Mouse (Mus musculus): ENCODE results near the gene Enthd1.

The Enthd1 gene

DNA sequence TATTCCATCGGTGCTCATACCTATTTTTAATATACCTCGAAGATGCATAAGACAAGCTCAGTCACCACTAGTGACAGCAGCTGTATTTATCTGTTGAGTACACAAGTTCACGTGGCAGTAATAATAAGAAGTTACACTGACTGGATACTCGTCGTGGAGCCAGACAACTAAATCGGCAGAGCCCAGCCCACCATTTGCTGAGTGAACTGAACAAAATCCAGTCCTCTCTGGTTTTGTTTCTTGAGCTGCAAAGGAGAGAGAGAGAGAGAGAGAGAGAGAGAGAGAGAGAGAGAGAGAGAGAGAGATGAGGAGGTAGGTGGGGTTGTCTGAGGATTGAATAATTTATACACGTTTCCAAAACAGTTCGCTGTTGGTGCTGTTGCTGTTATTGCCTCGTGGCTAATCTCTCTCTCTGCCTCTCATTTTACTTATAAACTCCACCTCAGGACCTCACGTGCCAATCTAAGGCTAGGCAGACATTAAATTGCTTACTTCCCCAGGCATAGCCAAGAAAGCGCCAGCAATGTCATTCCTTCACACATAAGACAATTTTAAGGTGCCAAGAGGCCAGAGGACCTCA, 11.5 kb upstream of the Enthd1 start:
- in situ Hi-C loops (cut with MboI; ENCODE audit: low pct_unique_long_range_greater_than_20kb in 1 of 2, low sequenced_read_pairs in 2 of 2, unreplicated experiment in 1 of 2): no loop called here

GRCm38 (mm10) chr15:80575817-80576370, 10.9 kb upstream of the Enthd1 start:
- in situ Hi-C loops (cut with MboI; ENCODE audit: low pct_unique_long_range_greater_than_20kb in 1 of 2, low sequenced_read_pairs in 2 of 2, unreplicated experiment in 1 of 2): no loop called here

- in situ Hi-C loops (cut with MboI; ENCODE audit: low pct_unique_long_range_greater_than_20kb in 1 of 2, low sequenced_read_pairs in 2 of 2, unreplicated experiment in 1 of 2): no loop called here
Observed at GRCm38 (mm10) chr15:80574211-80575040, 9.5 kb upstream of the Enthd1 start.

DNA sequence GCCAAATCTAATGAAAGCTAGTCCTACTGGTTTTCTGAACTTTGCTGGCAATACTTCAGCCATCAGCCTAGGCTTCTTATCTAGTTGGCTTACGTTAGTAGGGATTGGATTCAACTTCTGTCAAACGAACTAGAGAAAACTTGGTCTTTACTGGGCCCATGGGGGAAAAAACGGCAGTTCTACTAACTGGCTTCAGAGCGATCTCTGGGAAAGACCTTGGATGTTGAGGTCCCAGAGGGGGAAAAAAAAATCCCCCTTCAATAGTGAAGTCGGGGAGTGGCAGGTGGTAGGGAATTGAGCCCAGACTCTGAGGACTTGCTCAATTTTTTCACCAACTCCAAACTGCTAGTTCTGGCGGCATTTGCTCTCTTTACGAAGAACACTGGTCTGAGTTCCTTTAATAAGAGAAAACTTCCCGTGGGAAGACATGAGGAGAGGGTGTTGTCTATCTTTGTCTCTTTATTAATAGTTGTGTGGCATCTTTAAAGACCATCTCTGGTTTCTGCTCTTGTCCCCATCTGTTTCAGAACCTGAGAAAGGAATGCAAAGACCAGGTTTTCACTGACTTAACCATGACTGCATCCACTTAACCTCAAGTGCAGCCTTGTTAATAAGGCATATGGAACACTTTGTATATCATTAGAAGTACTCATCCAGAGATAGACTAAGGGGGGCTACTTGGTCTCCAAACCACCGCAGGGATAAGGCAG, 8.0 kb upstream of the Enthd1 start:
- in situ Hi-C loops (cut with MboI; ENCODE audit: low pct_unique_long_range_greater_than_20kb in 1 of 2, low sequenced_read_pairs in 2 of 2, unreplicated experiment in 1 of 2): no loop called here

DNA sequence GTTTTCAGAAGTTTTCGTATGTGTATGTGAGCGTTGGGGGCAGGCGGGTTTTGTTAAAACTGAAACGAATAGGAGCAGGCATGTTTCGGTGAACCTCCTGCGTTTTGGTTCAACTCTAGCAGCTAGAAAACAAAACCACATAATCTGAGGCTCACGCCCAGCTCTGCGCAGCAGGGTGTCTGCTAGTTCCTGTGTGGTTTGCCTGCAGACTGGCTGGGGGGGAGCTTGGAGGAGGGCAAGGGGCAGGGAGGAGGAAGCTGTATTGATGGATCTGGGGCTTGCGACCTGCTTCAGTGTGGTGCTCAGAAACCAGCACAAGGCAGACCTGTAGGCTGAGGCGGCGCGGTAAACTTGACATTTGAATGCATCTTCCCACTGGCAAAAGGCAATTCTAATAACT, 7.3 kb upstream of the Enthd1 start, which contains the start of gene Grap2:
TSS of gene Grap2 (plus strand) at position 304 of the 400 bp plus-strand sequence.
- in situ Hi-C loops (cut with MboI; ENCODE audit: low pct_unique_long_range_greater_than_20kb in 1 of 2, low sequenced_read_pairs in 2 of 2, unreplicated experiment in 1 of 2): no loop called here

DNA sequence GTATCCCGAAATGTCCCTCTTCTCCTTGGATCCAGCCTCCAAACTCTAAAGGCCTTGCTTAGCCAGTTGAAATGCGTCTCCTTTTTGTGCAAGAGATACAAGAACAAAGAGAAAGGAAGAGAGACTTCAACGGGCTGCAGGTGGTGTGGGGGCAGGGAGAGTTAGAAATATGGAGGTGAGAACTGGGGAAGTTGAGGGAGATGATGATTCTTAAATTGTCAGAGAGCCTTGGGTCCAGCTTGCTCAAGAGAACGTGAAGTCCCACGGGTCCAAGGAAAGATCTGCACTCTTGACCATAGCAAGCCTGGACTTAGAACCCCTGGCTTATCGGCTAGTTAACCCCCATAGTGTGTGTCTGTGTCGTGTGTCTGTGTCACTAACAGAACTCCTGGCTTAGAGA, 6.7 kb upstream of the Enthd1 start:
- in situ Hi-C loops (cut with MboI; ENCODE audit: low pct_unique_long_range_greater_than_20kb in 1 of 2, low sequenced_read_pairs in 2 of 2, unreplicated experiment in 1 of 2): no loop called here

GRCm38 (mm10) chr15:80570226-80570625, 5.3 kb upstream of the Enthd1 start:
- in situ Hi-C loops (cut with MboI; ENCODE audit: low pct_unique_long_range_greater_than_20kb in 1 of 2, low sequenced_read_pairs in 2 of 2, unreplicated experiment in 1 of 2): no loop called here

DNA sequence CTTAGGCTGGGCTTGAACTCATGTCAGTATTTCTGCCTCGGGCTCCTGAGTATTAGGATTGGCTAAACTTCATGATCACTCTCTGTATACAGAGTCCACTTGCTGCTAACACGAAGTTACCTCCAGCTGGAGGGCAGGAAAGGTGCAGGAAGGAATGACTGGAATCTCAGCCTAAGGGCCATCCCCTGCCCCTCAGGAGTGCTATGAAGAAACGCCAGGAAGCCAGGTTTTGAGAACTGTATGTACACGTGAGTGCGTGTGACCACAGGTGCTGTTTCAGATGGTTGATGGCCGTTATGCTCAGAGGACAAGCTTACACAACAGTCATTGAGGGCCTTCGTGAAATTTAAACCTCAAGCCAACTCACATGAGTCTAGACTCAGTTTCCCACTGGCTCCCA, 4.2 kb upstream of the Enthd1 start:
- in situ Hi-C loops (cut with MboI; ENCODE audit: low pct_unique_long_range_greater_than_20kb in 1 of 2, low sequenced_read_pairs in 2 of 2, unreplicated experiment in 1 of 2): no loop called here

DNA sequence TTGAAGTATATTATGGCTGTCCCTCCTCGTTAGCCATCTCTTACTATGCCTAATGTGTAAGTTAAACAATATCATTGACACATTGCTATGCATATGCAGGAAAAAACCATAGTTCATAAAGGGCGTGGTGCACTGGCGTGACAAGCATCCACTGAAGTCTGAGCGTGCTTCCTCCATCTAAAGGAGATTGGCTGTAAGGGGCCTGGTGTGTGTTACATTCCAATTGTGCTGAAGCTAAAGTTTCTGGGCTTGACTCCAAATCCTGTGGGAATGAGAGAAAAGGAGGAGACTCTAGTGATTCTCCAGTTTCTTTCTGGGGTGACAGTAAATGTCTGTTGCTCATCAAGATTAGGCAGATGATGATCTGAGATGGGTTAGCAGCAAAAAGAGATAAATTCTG, 2.8 kb upstream of the Enthd1 start:
- in situ Hi-C loops (cut with MboI; ENCODE audit: low pct_unique_long_range_greater_than_20kb in 1 of 2, low sequenced_read_pairs in 2 of 2, unreplicated experiment in 1 of 2): no loop called here

GRCm38 (mm10) chr15:80567139-80567538, 2.2 kb upstream of the Enthd1 start:
- in situ Hi-C loops (cut with MboI; ENCODE audit: low pct_unique_long_range_greater_than_20kb in 1 of 2, low sequenced_read_pairs in 2 of 2, unreplicated experiment in 1 of 2): no loop called here

DNA sequence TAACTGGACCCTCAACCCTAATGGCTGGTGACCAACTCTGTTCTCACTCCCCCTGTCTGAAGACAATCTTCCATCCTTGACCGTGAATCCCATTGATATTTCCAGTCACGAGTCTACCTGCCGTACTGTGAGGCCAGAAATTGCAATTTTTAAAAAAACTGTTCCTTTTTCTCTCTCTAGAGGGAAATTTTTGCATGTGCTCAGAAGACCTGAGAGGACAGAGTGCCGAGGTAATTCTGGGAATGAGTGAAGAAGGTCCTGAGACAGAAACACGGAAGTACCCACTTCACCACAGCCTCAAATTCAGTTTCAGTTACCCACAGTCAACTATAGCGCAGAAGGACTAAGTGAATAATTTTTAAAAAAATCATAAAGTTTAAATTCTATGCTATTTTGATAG, 1.7 kb upstream of the Enthd1 start:
- in situ Hi-C loops (cut with MboI; ENCODE audit: low pct_unique_long_range_greater_than_20kb in 1 of 2, low sequenced_read_pairs in 2 of 2, unreplicated experiment in 1 of 2): no loop called here

DNA sequence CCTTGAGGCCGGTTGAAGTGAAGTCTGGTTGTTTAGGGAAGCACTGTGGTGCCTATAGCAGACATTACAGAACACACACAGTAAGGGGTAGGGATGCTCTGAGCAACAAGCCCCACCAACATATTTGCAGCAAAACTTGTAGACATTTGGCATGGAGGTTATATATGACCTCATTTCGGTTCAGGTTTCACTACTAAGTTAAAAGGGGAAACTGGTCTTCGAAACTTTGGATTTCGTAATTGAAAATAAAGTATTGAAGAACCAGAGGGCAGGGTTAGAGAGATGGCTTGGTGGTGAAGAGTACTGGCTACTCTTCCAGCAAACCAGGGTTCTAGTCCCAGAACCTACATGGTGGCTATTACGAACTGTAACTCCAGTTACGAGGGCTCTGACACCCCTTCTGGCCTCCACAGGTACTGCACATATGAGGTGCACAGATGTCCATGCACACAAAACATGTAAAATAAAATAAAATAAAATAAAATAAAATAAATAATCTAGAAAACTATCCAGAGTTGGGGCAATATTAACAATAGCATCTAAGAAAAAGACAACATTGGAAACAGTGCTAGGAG, 1.2 kb downstream of the Enthd1 start:
- in situ Hi-C loops (cut with MboI; ENCODE audit: low pct_unique_long_range_greater_than_20kb in 1 of 2, low sequenced_read_pairs in 2 of 2, unreplicated experiment in 1 of 2): no loop called here

GRCm38 (mm10) chr15:80562446-80562845, 2.5 kb downstream of the Enthd1 start:
- in situ Hi-C loops (cut with MboI; ENCODE audit: low pct_unique_long_range_greater_than_20kb in 1 of 2, low sequenced_read_pairs in 2 of 2, unreplicated experiment in 1 of 2): no loop called here

DNA sequence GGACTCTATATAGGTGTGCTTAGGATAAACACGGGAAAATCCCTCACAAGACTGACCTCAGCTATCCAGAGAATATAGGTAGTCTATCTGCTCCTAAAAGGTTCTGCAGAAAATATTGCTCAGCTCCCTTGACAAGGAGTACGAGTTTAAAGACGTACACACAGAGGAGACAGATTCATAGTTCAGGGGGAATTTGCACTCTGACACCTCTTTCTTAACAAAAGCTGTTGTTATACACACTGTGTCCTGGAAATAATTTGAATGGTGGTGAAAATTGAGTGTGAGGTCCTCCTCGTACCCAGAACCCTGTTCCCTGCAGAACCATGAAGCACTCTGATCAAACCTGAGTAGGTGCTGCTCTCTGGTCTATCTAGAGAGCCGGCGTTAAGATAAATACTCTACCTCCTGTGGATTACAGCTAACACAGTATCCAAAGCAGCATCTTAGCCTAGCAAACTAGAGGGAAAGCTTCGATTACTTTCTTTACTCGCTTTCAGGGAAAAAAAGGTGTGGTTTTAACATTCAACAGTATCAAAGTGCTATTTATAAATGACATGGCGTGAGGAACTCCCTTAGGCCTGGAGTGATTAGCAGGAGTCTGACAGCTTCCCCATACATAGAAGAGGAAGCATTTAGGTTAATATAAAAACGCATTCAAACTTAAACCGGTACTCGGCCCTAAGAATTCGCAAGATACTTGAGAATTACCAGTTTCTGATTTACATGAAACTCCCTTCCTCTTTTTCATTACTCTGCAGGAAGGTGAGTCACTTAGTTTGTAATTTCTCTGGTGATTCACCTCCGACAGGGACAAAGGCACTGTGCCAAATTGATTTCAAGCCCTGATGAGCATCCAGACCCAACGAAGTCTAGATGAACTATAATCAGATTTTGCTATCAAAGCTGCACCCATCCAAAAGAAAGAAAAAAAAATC, 4.0 kb downstream of the Enthd1 start:
- in situ Hi-C loops (cut with MboI; ENCODE audit: low pct_unique_long_range_greater_than_20kb in 1 of 2, low sequenced_read_pairs in 2 of 2, unreplicated experiment in 1 of 2): no loop called here

DNA sequence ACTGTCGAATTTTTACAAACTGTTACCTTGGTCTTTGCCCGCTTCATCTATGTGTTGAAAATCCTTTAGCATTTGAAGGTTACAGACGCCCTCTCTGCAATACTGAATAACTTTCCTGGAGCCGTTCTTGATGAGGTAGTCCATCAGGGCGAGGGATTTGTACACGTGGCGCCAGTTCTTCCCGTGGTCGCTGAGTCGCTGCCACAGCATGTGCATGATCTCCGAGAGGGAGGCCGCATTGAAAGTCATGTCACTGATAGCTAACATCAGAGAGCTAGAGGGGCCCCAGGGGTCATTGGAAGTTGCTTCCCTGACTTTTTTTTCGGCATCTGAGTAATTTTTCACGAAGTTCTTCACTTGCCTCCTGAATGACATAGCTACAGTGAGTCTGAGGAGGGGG, 5.0 kb downstream of the Enthd1 start:
- in situ Hi-C loops (cut with MboI; ENCODE audit: low pct_unique_long_range_greater_than_20kb in 1 of 2, low sequenced_read_pairs in 2 of 2, unreplicated experiment in 1 of 2): no loop called here

GRCm38 (mm10) chr15:80559534-80559933, 5.4 kb downstream of the Enthd1 start:
- in situ Hi-C loops (cut with MboI; ENCODE audit: low pct_unique_long_range_greater_than_20kb in 1 of 2, low sequenced_read_pairs in 2 of 2, unreplicated experiment in 1 of 2): no loop called here

- in situ Hi-C loops (cut with MboI; ENCODE audit: low pct_unique_long_range_greater_than_20kb in 1 of 2, low sequenced_read_pairs in 2 of 2, unreplicated experiment in 1 of 2): no loop called here
Observed at GRCm38 (mm10) chr15:80557745-80558144, 7.2 kb downstream of the Enthd1 start.

- in situ Hi-C loops (cut with MboI; ENCODE audit: low pct_unique_long_range_greater_than_20kb in 1 of 2, low sequenced_read_pairs in 2 of 2, unreplicated experiment in 1 of 2): no loop called here
Observed at GRCm38 (mm10) chr15:80556021-80556420, 8.9 kb downstream of the Enthd1 start.
